18 mouse cellular contexts compared by ENCODE assay signal in the genomic region with DNA sequence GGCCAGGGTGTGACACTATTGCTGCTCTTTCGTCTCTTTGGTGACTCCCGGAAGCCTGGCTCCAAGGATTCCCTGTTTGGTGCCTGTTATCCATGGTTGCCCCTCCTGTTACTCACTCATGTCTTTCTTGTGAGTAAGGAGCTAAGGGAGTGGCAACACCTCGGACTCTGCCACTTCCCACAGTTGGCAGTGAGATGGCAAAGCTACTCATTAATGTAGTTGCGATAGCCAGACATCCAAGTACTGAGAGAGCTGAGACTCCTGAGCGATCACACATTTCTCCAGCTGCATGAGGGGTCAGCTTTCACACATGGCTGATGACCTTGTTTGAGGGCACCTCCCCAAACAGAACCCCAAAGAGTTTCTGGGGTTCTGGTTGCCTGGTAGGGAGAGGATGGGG. TPM values are rescaled to one million over a fixed set of nuclear protein-coding genes. Genes with fewer than 3 reads are reported as not detected.
"Had no signal": no experiment of that assay in that cellular context is flagged by ENCODE, and none has a peak within 500 bp of the region (broad histone marks: within the 10 kb centered on the region; RNA-seq: fewer than 3 reads in every experiment).

No protein-coding gene starts in this region.

- H3K9me3 ChIP-seq: limb, embryonic 15.5 days; liver, embryonic 12.5 days; neural tube, embryonic 15.5 days had no signal

- DNase-seq: lung, embryonic 14.5 days; lung, postnatal 10 days; lung, postnatal 4 days; midbrain, embryonic 14.5 days; right cerebral cortex, adult 18-20 months; right cerebral cortex, postnatal 25 days; spleen, adult 18-20 months; thymus, adult 18-20 months; thymus, postnatal 14 days had no signal

- H3K27me3 ChIP-seq: limb, embryonic 15.5 days; neural tube, embryonic 15.5 days had no signal

- H3K4me2 ChIP-seq: limb, embryonic 15.5 days; liver, embryonic 12.5 days; lung, embryonic 14.5 days; neural tube, embryonic 15.5 days had no signal

- H3K27ac ChIP-seq: left cerebral cortex, adult 2 months; limb, embryonic 15.5 days; liver, embryonic 12.5 days; midbrain, embryonic 10.5 days; neural tube, embryonic 15.5 days had no signal

- H3K36me3 ChIP-seq: limb, embryonic 15.5 days; liver, embryonic 12.5 days; midbrain, embryonic 10.5 days; neural tube, embryonic 15.5 days had no signal

- H3K4me1 ChIP-seq: limb, embryonic 15.5 days; liver, embryonic 12.5 days; neural tube, embryonic 15.5 days had no signal

- H3K9ac ChIP-seq: limb, embryonic 15.5 days; liver, embryonic 12.5 days; lung, embryonic 14.5 days; neural tube, embryonic 15.5 days had no signal

- H3K4me3 ChIP-seq: left cerebral cortex, adult 2 months; limb, embryonic 15.5 days; liver, embryonic 12.5 days; midbrain, embryonic 10.5 days; myocyte; neural tube, embryonic 15.5 days had no signal

- ATAC-seq: inflammation-experienced regulatory T-cells, adult 6 months; liver, embryonic 12.5 days had no signal

RNA-seq across cellular contexts. Expression of gene Clrn3, which starts 18.0 kb away (rescaled TPM):
- polyA plus RNA-seq: inflammation-experienced regulatory T-cells, adult 6 months; limb, embryonic 11.5 days; limb, embryonic 15.5 days; liver, embryonic 12.5 days; lung, embryonic 14.5 days; midbrain, embryonic 10.5 days; midbrain, embryonic 14.5 days; myocyte; neural tube, embryonic 11.5 days; neural tube, embryonic 15.5 days had no signal
